Mouse (Mus musculus) lung, embryonic 15.5 days (tissue): ENCODE results near the gene Rsph1. TPM values are rescaled to one million over a fixed set of nuclear protein-coding genes. Genes with fewer than 3 reads are reported as not detected.

ENCODE experiments used
- ATAC-seq: fragments of 200-750 bp; cut with Nextera tagmentation; 2 replicates; pipeline ENCODE4 v1.8.0; 2017; ENCODE audit warnings: moderate number of reproducible peaks, borderline replicate concordance; ENCODE audit not compliant: low FRiP score, low TSS enrichment; ENCODE audit errors: extremely low read depth
- H3K27ac ChIP-seq: fragments of 300-500 bp; sonication (generic); 2 replicates; pipeline ENCODE4 v1.5.1; 2015; ENCODE audit warnings: moderate library complexity, mild to moderate bottlenecking, inconsistent platforms
- H3K27me3 ChIP-seq: fragments of 300-500 bp; sonication (generic); 2 replicates; pipeline ENCODE4 v1.6.1; 2015; ENCODE audit warnings: inconsistent platforms
- H3K36me3 ChIP-seq: fragments of 300-500 bp; sonication (generic); 2 replicates; pipeline ENCODE4 v1.6.1; 2015; ENCODE audit warnings: inconsistent platforms
- H3K4me1 ChIP-seq: fragments of 300-500 bp; sonication (generic); 2 replicates; pipeline ENCODE4 v1.6.1; 2015; ENCODE audit warnings: inconsistent platforms
- H3K4me2 ChIP-seq: fragments of 300-500 bp; sonication (generic); 2 replicates; pipeline ENCODE4 v1.6.1; 2015; ENCODE audit warnings: inconsistent platforms, mild to moderate bottlenecking, moderate library complexity
- H3K4me3 ChIP-seq: fragments of 300-500 bp; sonication (generic); 2 replicates; pipeline ENCODE4 v1.5.1; 2015; ENCODE audit warnings: mild to moderate bottlenecking, inconsistent platforms
- H3K9ac ChIP-seq: fragments of 300-500 bp; sonication (generic); 2 replicates; pipeline ENCODE4 v1.6.1; 2015; ENCODE audit warnings: inconsistent platforms
- H3K9me3 ChIP-seq: fragments of 300-500 bp; sonication (generic); 2 replicates; pipeline ENCODE4 v1.6.1; 2016; ENCODE audit warnings: inconsistent platforms
- WGBS: fragments of 180-500 bp; shearing (Covaris S2); methylation state at CpG from one replicate; pipeline ENCODE4 v1.1.7; 2015; 5-methylcytosine and 5-hydroxymethylcytosine counted together
- polyA plus RNA-seq: library from polyadenylated mRNA; unstranded; fragments of >200 nt; fragmentation: Nextera tagmentation; extraction: Ambion mirVana; gene quantifications from 2 replicates; pipeline ENCODE4 v1.2.1, GENCODE M21; 2015

The Rsph1 gene
- polyA plus RNA-seq, 1 experiment from 2014 or later, result 8.1 TPM

GRCm38 (mm10) chr17:31211881-31212280 lies 65.3 kb downstream of the Rsph1 start:
- no peak for ATAC-seq
- Histone ChIP-seq H3K27me3 (no peaks in the 10 kb centered on the region), H3K9me3 (no peaks in the 10 kb centered on the region), H3K27ac (no peak overlapping the region), H3K4me3 (no peak overlapping the region), H3K36me3 (no peaks in the 10 kb centered on the region), H3K4me1 (no peaks in the 10 kb centered on the region), H3K9ac (no peak overlapping the region), H3K4me2 (no peak overlapping the region)
- whole genome bisulfite sequencing, result 87% methylated on average over 6 of the region's 6 CpGs

- H3K27me3 ChIP-seq, result no peaks in the 10 kb centered on the region
- no peak for ATAC-seq
- no peaks in the 10 kb centered on the region for H3K36me3 ChIP-seq
- WGBS, result 72% methylated on average over 7 of the region's 7 CpGs
- no peak overlapping the region for H3K4me3 ChIP-seq
- H3K4me2 ChIP-seq, result no peak overlapping the region
- H3K9ac ChIP-seq, result no peak overlapping the region
- no peaks in the 10 kb centered on the region for H3K4me1 ChIP-seq
- H3K27ac ChIP-seq, result no peak overlapping the region
- no peaks in the 10 kb centered on the region for H3K9me3 ChIP-seq
These were observed 66.9 kb downstream of the Rsph1 start for GRCm38 (mm10) chr17:31210299-31210698.

GRCm38 (mm10) chr17:31209376-31209930 lies 67.7 kb downstream of the Rsph1 start:
- Histone ChIP-seq H3K9ac (no peak overlapping the region), H3K4me1 (no peaks in the 10 kb centered on the region), H3K27ac (no peak overlapping the region), H3K4me3 (no peak overlapping the region), H3K9me3 (no peaks in the 10 kb centered on the region), H3K27me3 (no peaks in the 10 kb centered on the region), H3K4me2 (no peak overlapping the region), H3K36me3 (no peaks in the 10 kb centered on the region)
- ATAC-seq, result no peak
- WGBS, result 90% methylated on average over 11 of the region's 11 CpGs

GRCm38 (mm10) chr17:31208654-31209053 lies 68.5 kb downstream of the Rsph1 start:
- H3K27me3 ChIP-seq, result no peaks in the 10 kb centered on the region
- no peaks in the 10 kb centered on the region for H3K4me1 ChIP-seq
- 82% methylated on average over 8 of the region's 8 CpGs for WGBS
- H3K36me3 ChIP-seq, result no peaks in the 10 kb centered on the region
- no peak overlapping the region for H3K9ac ChIP-seq
- no peak overlapping the region for H3K27ac ChIP-seq
- no peaks in the 10 kb centered on the region for H3K9me3 ChIP-seq
- ATAC-seq, result no peak
- H3K4me3 ChIP-seq, result no peak overlapping the region
- no peak overlapping the region for H3K4me2 ChIP-seq

DNA sequence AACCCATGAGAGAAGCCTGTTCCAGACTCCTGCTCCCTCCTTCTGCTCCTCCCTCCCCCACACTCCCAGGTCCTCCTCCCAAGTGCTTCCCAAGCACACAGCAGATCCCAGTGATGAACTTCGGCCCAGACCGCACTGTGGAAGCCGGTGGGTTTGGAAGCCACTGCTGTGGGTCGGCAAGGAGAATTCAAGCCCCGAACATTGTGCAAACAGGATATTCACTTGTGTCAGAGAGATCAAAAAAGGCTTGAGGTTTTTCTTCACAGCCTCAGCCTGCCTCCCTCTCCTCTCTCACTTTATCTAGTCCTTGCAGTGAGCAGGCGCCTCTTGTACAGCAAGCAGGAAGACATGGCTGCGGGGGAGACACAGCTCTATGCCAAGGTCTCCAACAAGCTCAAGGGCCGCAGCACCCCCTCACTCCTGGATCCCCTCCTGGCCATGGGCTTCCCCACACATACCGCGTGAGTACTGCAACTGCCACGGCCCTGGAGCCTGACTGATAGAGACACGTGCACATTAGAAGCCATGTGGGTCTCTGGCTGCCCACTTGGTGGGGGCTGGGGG lies 69.3 kb downstream of the Rsph1 start, which contains the start of gene Ubash3a:
Gene Ubash3a, plus strand, starts transcription at position 103 of the 564 bp plus-strand sequence.
- Histone ChIP-seq H3K27ac (no peak within 1 kb of the TSS), H3K4me3 (no peak within 1 kb of the TSS), H3K36me3 (no peaks in the 10 kb centered on the region), H3K4me2 (no peak within 1 kb of the TSS), H3K9ac (no peak within 1 kb of the TSS), H3K4me1 (no peaks in the 10 kb centered on the region), H3K9me3 (no peaks in the 10 kb centered on the region), H3K27me3 (no peaks in the 10 kb centered on the region)
- 50% methylated on average over 12 of the region's 12 CpGs for WGBS
- ATAC-seq, result no peak

Other genes starting within 250 kb of the Rsph1 start
- 10.9 and 12.2 TPM in 2 replicates for gene Abcg1, start 219.7 kb downstream of the Rsph1 start, polyA plus RNA-seq
- 0.45 and 0.49 TPM in 2 replicates for gene Tff3, start 147.7 kb downstream of the Rsph1 start, polyA plus RNA-seq
- gene Tff2, start 133.1 kb downstream of the Rsph1 start, polyA plus RNA-seq, result 0.40 TPM in 1 of 2 replicates, not detected in the other
- gene Tff1, start 112.1 kb downstream of the Rsph1 start, polyA plus RNA-seq, result not detected in 2 replicates
- gene Tmprss3, start 78.4 kb downstream of the Rsph1 start, polyA plus RNA-seq, result 0.06 TPM in 1 of 2 replicates, not detected in the other
- gene Ubash3a, start 69.5 kb downstream of the Rsph1 start, polyA plus RNA-seq, result 0.36 and 2.0 TPM in 2 replicates
- 7.6 and 9.2 TPM in 2 replicates for gene Slc37a1, start 9.4 kb upstream of the Rsph1 start, polyA plus RNA-seq
- gene Pde9a, start 108.8 kb upstream of the Rsph1 start, polyA plus RNA-seq, result 34.8 and 35.8 TPM in 2 replicates
- gene Wdr4, start 242.6 kb upstream of the Rsph1 start, polyA plus RNA-seq, result 38.0 and 39.9 TPM in 2 replicates
- gene Ndufv3, start 242.7 kb upstream of the Rsph1 start, polyA plus RNA-seq, result 237 and 240 TPM in 2 replicates